Mouse (Mus musculus) frontal cortex, adult (tissue): ENCODE measurements around the gene Slc20a1.

Source experiments
- ATAC-seq: cut with Nextera tagmentation; 2 replicates; pipeline ENCODE4 v1.9.2; 2017; ENCODE audit warnings: mild to moderate bottlenecking, moderate library complexity, mixed read lengths; ENCODE audit not compliant: low TSS enrichment

The Slc20a1 gene

GRCm38 (mm10) chr2:129253631-129253970 is 55.0 kb downstream of the Slc20a1 start:
- ATAC-seq: no peak

GRCm38 (mm10) chr2:129254076-129254475 is 55.5 kb downstream of the Slc20a1 start:
- no peak for ATAC-seq

- ATAC-seq: no peak
Measured at GRCm38 (mm10) chr2:129256006-129256405, 57.4 kb downstream of the Slc20a1 start.

GRCm38 (mm10) chr2:129258056-129258455 is 59.5 kb downstream of the Slc20a1 start:
- ATAC-seq: no peak

GRCm38 (mm10) chr2:129258475-129259211 is 60.1 kb downstream of the Slc20a1 start:
- peak; percentile 76 for ATAC-seq

GRCm38 (mm10) chr2:129260646-129261045 is 62.1 kb downstream of the Slc20a1 start:
- ATAC-seq: no peak
